Mouse (Mus musculus) midbrain, embryonic 13.5 days (tissue): Measurements from ENCODE around the gene Slit1. TPM values are rescaled to one million over a fixed set of nuclear protein-coding genes. Genes with fewer than 3 reads are reported as not detected.

ENCODE experiments used
- ATAC-seq: fragments of 200-750 bp; cut with Nextera tagmentation; 2 replicates; pipeline ENCODE4 v1.8.0; 2017; ENCODE audit warnings: mild to moderate bottlenecking, moderate TSS enrichment, moderate library complexity
- H3K27ac ChIP-seq: fragments of 300-500 bp; sonication (generic); 2 replicates; pipeline ENCODE4 v1.5.1; 2015; ENCODE audit warnings: inconsistent platforms, mild to moderate bottlenecking, moderate library complexity
- H3K27me3 ChIP-seq: fragments of 300-500 bp; sonication (generic); 2 replicates; pipeline ENCODE4 v1.6.1; 2015; ENCODE audit warnings: mild to moderate bottlenecking, inconsistent platforms
- H3K36me3 ChIP-seq: fragments of 300-500 bp; sonication (generic); 2 replicates; pipeline ENCODE4 v1.6.1; 2015; ENCODE audit warnings: mild to moderate bottlenecking, inconsistent platforms
- H3K4me1 ChIP-seq: fragments of 300-500 bp; sonication (generic); replicated peaks from 2 replicates; pipeline ENCODE4 v1.6.1; 2015; ENCODE audit warnings: inconsistent platforms
- H3K4me2 ChIP-seq: fragments of 300-500 bp; sonication (generic); replicated peaks from 2 replicates; pipeline ENCODE4 v1.6.1; 2015; ENCODE audit warnings: moderate library complexity, mild to moderate bottlenecking, inconsistent platforms
- H3K4me3 ChIP-seq: fragments of 300-500 bp; sonication (generic); replicated peaks from 2 replicates; pipeline ENCODE4 v1.5.1; 2015; ENCODE audit warnings: mild to moderate bottlenecking, inconsistent platforms
- H3K9ac ChIP-seq: fragments of 300-500 bp; sonication (generic); replicated peaks from 2 replicates; pipeline ENCODE4 v1.6.1; 2015; ENCODE audit warnings: mild to moderate bottlenecking, inconsistent platforms
- H3K9me3 ChIP-seq: fragments of 300-500 bp; sonication (generic); 2 replicates; pipeline ENCODE4 v1.6.1; 2016; ENCODE audit warnings: mild to moderate bottlenecking, inconsistent platforms
- WGBS: fragments of 180-500 bp; shearing (Covaris S2); methylation state at CpG from one replicate; pipeline ENCODE4 v1.1.7; 2015; 5-methylcytosine and 5-hydroxymethylcytosine counted together
- polyA plus RNA-seq: library from polyadenylated mRNA; unstranded; fragments of >200 nt; fragmentation: Nextera tagmentation; extraction: Ambion mirVana; gene quantifications from 2 replicates; pipeline ENCODE4 v1.2.1, GENCODE M21; 2015

Slit1 gene
- polyA plus RNA-seq, 1 experiment from 2014 or later, result 23.8 TPM

- WGBS, result 81% methylated on average over 1 of the region's 1 CpGs
- no peak overlapping the region for H3K4me3 ChIP-seq
- H3K4me1 ChIP-seq, result peaks cover 68% of the 10 kb centered on the region
- no peak for ATAC-seq
- H3K36me3 ChIP-seq, result no peaks in the 10 kb centered on the region
- no peaks in the 10 kb centered on the region for H3K9me3 ChIP-seq
- H3K27me3 ChIP-seq, result no peaks in the 10 kb centered on the region
- H3K9ac ChIP-seq, result no peak overlapping the region
- H3K27ac ChIP-seq, result no peak overlapping the region
- no peak overlapping the region for H3K4me2 ChIP-seq
These were observed 59.5 kb downstream of the Slit1 start for GRCm38 (mm10) chr19:41683951-41684350.

GRCm38 (mm10) chr19:41680267-41680666 lies 63.2 kb downstream of the Slit1 start:
- Histone ChIP-seq H3K27me3 (peaks cover 6% of the 10 kb centered on the region; the same call in 1 of the 2 replicates), H3K4me1 (peaks cover 78% of the 10 kb centered on the region), H3K36me3 (no peaks in the 10 kb centered on the region), H3K4me3 (no peak overlapping the region), H3K27ac (no peak overlapping the region), H3K4me2 (no peak overlapping the region), H3K9ac (no peak overlapping the region), H3K9me3 (no peaks in the 10 kb centered on the region)
- no peak for ATAC-seq
- 100% methylated on average over 1 of the region's 1 CpGs for WGBS

- Histone ChIP-seq H3K9ac (no peak overlapping the region; the same call in 1 of the 2 replicates), H3K9me3 (no peaks in the 10 kb centered on the region), H3K4me3 (no peak overlapping the region), H3K36me3 (no peaks in the 10 kb centered on the region), H3K27ac (peak overlapping the region; percentile 72), H3K4me2 (peak overlapping the region; percentile 31), H3K27me3 (peaks cover 6% of the 10 kb centered on the region; the same call in 1 of the 2 replicates), H3K4me1 (peaks cover 75% of the 10 kb centered on the region)
- ATAC-seq, result peak; percentile 69
- WGBS, result 10% methylated on average over 15 of the region's 15 CpGs
These were observed 64.4 kb downstream of the Slit1 start for GRCm38 (mm10) chr19:41679028-41679427.

- peaks cover 88% of the 10 kb centered on the region for H3K4me1 ChIP-seq
These were observed 65.9 kb downstream of the Slit1 start for GRCm38 (mm10) chr19:41677575-41677974.

GRCm38 (mm10) chr19:41675583-41675982 lies 67.9 kb downstream of the Slit1 start:
- H3K27me3 ChIP-seq, result peaks cover 6% of the 10 kb centered on the region; the same call in 1 of the 2 replicates
- no peak overlapping the region for H3K9ac ChIP-seq
- no peak overlapping the region for H3K4me2 ChIP-seq
- no peaks in the 10 kb centered on the region for H3K36me3 ChIP-seq
- no peak for ATAC-seq
- 58% methylated on average over 8 of the region's 8 CpGs for WGBS
- H3K4me3 ChIP-seq, result no peak overlapping the region
- no peaks in the 10 kb centered on the region for H3K9me3 ChIP-seq
- peak overlapping the region; percentile 79 for H3K27ac ChIP-seq
- peaks cover 91% of the 10 kb centered on the region for H3K4me1 ChIP-seq

More at GRCm38 (mm10) chr19:41677575-41677974, 65.9 kb downstream of the Slit1 start:
- no peaks in the 10 kb centered on the region for H3K9me3 ChIP-seq
- no peaks in the 10 kb centered on the region for H3K36me3 ChIP-seq
- ATAC-seq, result no peak
- H3K27ac ChIP-seq, result no peak overlapping the region
- H3K4me3 ChIP-seq, result no peak overlapping the region
- H3K4me2 ChIP-seq, result no peak overlapping the region
- 67% methylated on average over 4 of the region's 4 CpGs for WGBS
- peak overlapping the region; percentile 28; the same call in 1 of the 2 replicates for H3K9ac ChIP-seq
- peaks cover 6% of the 10 kb centered on the region; the same call in 1 of the 2 replicates for H3K27me3 ChIP-seq

- ATAC-seq, result no peak
- Histone ChIP-seq H3K27me3 (peaks cover 6% of the 10 kb centered on the region; the same call in 1 of the 2 replicates), H3K27ac (no peak overlapping the region), H3K36me3 (no peaks in the 10 kb centered on the region), H3K4me3 (no peak overlapping the region), H3K9me3 (no peaks in the 10 kb centered on the region), H3K9ac (no peak overlapping the region), H3K4me2 (no peak overlapping the region), H3K4me1 (peaks cover 94% of the 10 kb centered on the region)
- 85% methylated on average over 4 of the region's 4 CpGs for WGBS
These were observed 69.1 kb downstream of the Slit1 start for GRCm38 (mm10) chr19:41674366-41674765.

- Histone ChIP-seq H3K9me3 (no peaks in the 10 kb centered on the region), H3K4me3 (no peak overlapping the region), H3K4me2 (no peak overlapping the region), H3K36me3 (no peaks in the 10 kb centered on the region), H3K4me1 (peaks cover 95% of the 10 kb centered on the region), H3K27me3 (peaks cover 6% of the 10 kb centered on the region; the same call in 1 of the 2 replicates), H3K9ac (no peak overlapping the region), H3K27ac (peak overlapping the region; percentile 84)
- peak; percentile 31 for ATAC-seq
- 27% methylated on average over 4 of the region's 4 CpGs for WGBS
These were observed 70.6 kb downstream of the Slit1 start for GRCm38 (mm10) chr19:41672836-41673235.

- ATAC-seq, result no peak
- no peak overlapping the region for H3K4me2 ChIP-seq
- H3K27ac ChIP-seq, result peak overlapping the region; percentile 80
- peaks cover 12% of the 10 kb centered on the region for H3K27me3 ChIP-seq
- no peaks in the 10 kb centered on the region for H3K36me3 ChIP-seq
- H3K9me3 ChIP-seq, result no peaks in the 10 kb centered on the region
- H3K4me1 ChIP-seq, result peaks cover 91% of the 10 kb centered on the region
- WGBS, result 34% methylated on average over 7 of the region's 7 CpGs
- no peak overlapping the region for H3K9ac ChIP-seq
- H3K4me3 ChIP-seq, result no peak overlapping the region
These were observed 72.5 kb downstream of the Slit1 start for GRCm38 (mm10) chr19:41670931-41671330.

- no peaks in the 10 kb centered on the region for H3K36me3 ChIP-seq
- peak overlapping the region; percentile 80 for H3K27ac ChIP-seq
- H3K4me3 ChIP-seq, result no peak overlapping the region
- peaks cover 91% of the 10 kb centered on the region for H3K4me1 ChIP-seq
- ATAC-seq, result peak; percentile 0; the same call in 1 of the 2 replicates
- H3K9ac ChIP-seq, result 0 out of 2 replicates have a peak overlapping the region, but pooled peaks have one; percentile 33
- H3K27me3 ChIP-seq, result peaks cover 15% of the 10 kb centered on the region
- WGBS, result 17% methylated on average over 5 of the region's 5 CpGs
- H3K4me2 ChIP-seq, result no peak overlapping the region
- no peaks in the 10 kb centered on the region for H3K9me3 ChIP-seq
These were observed 73.0 kb downstream of the Slit1 start for GRCm38 (mm10) chr19:41670473-41670872.

- no peak overlapping the region for H3K9ac ChIP-seq
- H3K4me1 ChIP-seq, result peaks cover 91% of the 10 kb centered on the region
- H3K4me2 ChIP-seq, result peak overlapping the region; percentile 15
These were observed 73.6 kb downstream of the Slit1 start for GRCm38 (mm10) chr19:41669747-41670342.

GRCm38 (mm10) chr19:41667591-41667990 lies 75.9 kb downstream of the Slit1 start:
- H3K4me2 ChIP-seq, result no peak overlapping the region
- no peaks in the 10 kb centered on the region for H3K9me3 ChIP-seq
- ATAC-seq, result no peak
- H3K27ac ChIP-seq, result no peak overlapping the region
- WGBS, result 57% methylated on average over 6 of the region's 6 CpGs
- H3K27me3 ChIP-seq, result peaks cover 26% of the 10 kb centered on the region
- no peak overlapping the region for H3K9ac ChIP-seq
- H3K4me1 ChIP-seq, result peaks cover 92% of the 10 kb centered on the region
- H3K36me3 ChIP-seq, result no peaks in the 10 kb centered on the region
- no peak overlapping the region for H3K4me3 ChIP-seq

More at GRCm38 (mm10) chr19:41669747-41670342, 73.6 kb downstream of the Slit1 start:
- WGBS, result 14% methylated on average over 12 of the region's 12 CpGs
- peak overlapping the region; percentile 80 for H3K27ac ChIP-seq
- no peak overlapping the region for H3K4me3 ChIP-seq
- peak; percentile 57 for ATAC-seq
- peaks cover 21% of the 10 kb centered on the region for H3K27me3 ChIP-seq
- H3K36me3 ChIP-seq, result no peaks in the 10 kb centered on the region
- H3K9me3 ChIP-seq, result no peaks in the 10 kb centered on the region

GRCm38 (mm10) chr19:41665941-41666340 lies 77.5 kb downstream of the Slit1 start:
- no peak overlapping the region for H3K4me3 ChIP-seq
- H3K27ac ChIP-seq, result no peak overlapping the region
- peaks cover 27% of the 10 kb centered on the region for H3K27me3 ChIP-seq
- H3K4me1 ChIP-seq, result peaks cover 92% of the 10 kb centered on the region
- H3K36me3 ChIP-seq, result no peaks in the 10 kb centered on the region
- no peak for ATAC-seq
- WGBS, result 72% methylated on average over 4 of the region's 4 CpGs
- H3K4me2 ChIP-seq, result no peak overlapping the region
- no peak overlapping the region for H3K9ac ChIP-seq
- no peaks in the 10 kb centered on the region for H3K9me3 ChIP-seq
